Mouse (Mus musculus): ENCODE data around the gene Ppp1r15b.

GRCm38 (mm10) chr1:133147324-133147723 is 16.4 kb downstream of the Ppp1r15b start:
- no peak for TF ChIP-seq POLR2A (IDR thresholded peaks at IDR 0.05; ENCODE audit: borderline replicate concordance, insufficient read depth, low read length)
- TF ChIP-seq CTCF (IDR thresholded peaks at IDR 0.05; ENCODE audit: borderline replicate concordance, insufficient read depth, low read depth, low read length), result no peak

Data from cerebellum, adult 2 months (tissue).